Mouse (Mus musculus) brain, embryonic 14.5 days (tissue): ENCODE results near the gene Omt2b. TPM values are rescaled to one million over a fixed set of nuclear protein-coding genes. Genes with fewer than 3 reads are reported as not detected.
"Not testable (repeated sequence)": the region's sequence is repeated elsewhere in the genome, so short reads cannot be mapped to it uniquely, and the experiment has no call there.

Source experiments
- DNase-seq: peaks from one replicate; pipeline ENCODE4 v3.0.0-alpha.2; 2011; ENCODE audit warnings: low read depth
- CTCF ChIP-seq: fragments of 200-500 bp; IDR thresholded peaks from 2 replicates; pipeline ENCODE4 v1.5.1; 2012; ENCODE audit warnings: inconsistent platforms, mild to moderate bottlenecking, moderate library complexity, borderline replicate concordance; ENCODE audit not compliant: insufficient read depth, insufficient read length; ENCODE audit errors: extremely low read depth
- POLR2A ChIP-seq: fragments of 200-500 bp; IDR thresholded peaks from 2 replicates; pipeline ENCODE4 v1.6.1; 2012; ENCODE audit warnings: mild to moderate bottlenecking, inconsistent platforms, borderline replicate concordance; ENCODE audit not compliant: poor library complexity, insufficient read depth, insufficient read length, severe bottlenecking; ENCODE audit errors: extremely low read depth
- polyA plus RNA-seq: library from polyadenylated mRNA; depleted of rRNA; stranded (reverse); fragments of >200 nt; gene quantifications from 2 replicates; pipeline ENCODE4 v1.2.3, GENCODE M21; 2012

The Omt2b gene
- polyA plus RNA-seq, 1 experiment, result not detected

DNA sequence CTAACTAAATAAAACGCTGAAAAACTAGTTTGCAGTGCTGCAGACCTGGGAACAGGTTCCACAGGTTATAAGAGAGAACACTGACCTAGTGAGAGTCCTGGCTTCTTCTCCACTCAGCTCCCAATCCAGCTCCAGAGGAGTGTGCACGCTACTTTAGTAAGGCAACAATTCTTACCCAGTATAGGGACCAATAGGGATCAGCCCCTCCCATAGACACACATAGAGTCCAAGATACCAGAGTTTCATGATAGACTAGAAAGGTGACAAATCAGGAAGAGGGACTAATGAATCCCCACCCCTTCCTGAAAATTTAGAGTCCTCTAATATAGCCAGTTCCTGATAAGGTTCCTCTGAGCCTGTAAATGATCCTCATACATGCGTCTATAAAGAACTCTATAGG lies 19.6 kb downstream of the Omt2b start:
- no peak for DNase-seq
- TF ChIP-seq CTCF, result no peak
- no peak for TF ChIP-seq POLR2A

DNA sequence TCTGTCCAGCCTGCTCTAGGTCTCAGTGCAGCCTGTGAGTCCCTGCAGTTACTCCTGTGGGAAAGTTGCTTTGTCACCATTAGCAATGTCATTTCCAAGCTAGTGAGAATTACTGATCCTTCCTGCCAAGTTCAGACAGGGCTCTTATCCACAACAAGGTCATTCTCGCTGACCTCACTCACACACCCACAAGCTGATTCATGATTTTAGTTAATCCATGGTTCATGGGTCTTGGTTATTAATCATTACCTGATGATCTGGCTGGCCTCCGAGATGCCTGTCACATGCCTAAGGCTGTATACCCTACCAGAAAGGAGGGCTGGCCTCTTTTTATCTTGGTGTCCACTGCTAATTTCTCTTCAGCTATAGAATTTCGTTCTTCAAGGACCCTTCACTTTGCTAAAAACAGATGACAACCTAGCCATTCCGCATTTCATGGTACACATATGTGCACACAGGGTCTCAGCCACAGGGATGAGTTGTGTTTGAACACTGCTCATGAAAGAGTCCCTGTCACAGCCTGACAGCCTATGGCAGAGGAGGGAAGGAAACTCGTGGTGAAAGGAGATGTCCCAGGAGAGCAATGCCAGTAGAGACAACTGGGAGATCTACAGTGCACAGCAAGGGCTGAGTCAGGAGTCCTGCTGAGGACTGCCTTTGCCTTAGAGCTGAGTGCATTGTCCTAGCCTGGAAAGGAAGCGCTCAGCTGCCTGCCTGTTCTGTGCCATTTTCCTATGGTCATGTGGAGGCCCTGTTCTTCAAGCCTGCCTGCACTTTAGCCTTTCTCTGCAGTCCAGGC lies 21.0 kb downstream of the Omt2b start:
- not testable (repeated sequence) for DNase-seq

DNA sequence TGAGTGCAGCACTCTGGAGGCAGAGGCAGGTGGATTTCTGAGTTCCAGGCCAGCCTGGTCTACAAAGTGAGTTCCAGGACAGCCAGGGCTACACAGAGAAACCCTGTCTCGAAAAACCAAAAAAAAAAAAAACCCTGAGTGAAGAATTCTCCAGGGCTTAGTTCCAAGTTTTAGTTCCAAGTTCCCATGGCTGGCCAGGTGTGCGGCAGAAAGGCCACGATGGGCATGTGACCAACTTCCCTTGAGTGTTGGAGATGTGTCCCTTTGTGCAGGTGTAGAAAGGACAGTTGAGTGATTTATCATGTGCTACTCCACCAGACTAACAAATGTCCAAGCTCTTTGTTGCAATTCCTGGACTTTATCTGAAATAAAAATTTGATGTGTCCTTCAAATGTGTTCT lies 21.8 kb downstream of the Omt2b start:
- not testable (repeated sequence) for DNase-seq

DNA sequence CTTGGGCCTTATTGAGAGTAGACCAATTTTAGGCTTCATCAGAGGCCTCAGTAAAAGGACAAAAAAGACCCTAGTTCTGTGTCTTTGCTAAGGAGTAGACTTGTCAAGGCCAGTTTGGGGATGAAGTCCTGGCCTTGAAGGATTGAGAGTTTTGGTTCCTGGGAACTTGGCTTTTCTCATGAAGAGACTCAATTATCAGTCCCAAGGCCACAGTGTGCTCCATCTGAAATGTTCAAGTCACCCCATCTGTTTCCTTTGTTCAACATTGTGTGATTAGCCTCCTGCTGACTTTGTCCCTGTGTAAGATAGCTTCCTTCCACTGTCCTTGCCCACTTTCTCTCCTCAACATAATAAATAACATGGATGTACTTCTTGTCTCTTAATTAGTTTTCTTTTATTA lies 22.6 kb downstream of the Omt2b start:
- DNase-seq, result not testable (repeated sequence)

DNA sequence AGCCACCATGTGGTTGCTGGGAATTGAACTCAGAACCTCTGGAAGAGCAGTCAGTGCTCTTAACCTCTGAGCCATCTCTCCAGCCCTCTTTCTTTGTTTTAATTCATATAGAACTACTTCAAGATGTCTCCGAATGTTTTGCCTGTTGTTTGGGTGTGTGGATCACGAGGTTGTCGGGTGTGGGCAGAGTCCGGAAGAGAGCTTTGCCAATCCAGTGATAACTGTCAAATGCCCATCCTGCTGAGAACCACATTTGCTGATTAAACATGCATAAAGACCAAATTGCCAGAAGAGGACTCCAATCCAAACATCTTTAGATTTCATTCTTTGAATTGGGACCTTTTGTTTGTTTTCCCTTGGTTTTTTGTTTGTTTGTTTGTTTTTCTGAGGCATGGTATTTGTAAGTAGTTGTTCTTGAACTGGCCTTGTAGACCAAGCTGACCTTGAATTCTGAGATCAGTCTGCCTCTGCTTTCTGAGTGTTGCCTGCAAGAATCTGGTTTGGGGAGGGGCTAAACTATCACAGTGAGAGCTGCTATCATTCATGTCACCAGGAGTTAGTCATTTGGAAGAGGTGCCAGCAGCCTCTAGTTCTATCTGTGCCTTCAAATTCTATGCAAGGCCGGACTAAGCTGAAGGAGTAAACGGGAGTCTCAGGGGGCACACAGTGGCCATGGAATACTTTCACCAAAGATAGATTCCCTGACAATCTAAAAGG lies 24.3 kb downstream of the Omt2b start:
- no peak for TF ChIP-seq CTCF
- TF ChIP-seq POLR2A, result no peak
- no peak for DNase-seq

DNA sequence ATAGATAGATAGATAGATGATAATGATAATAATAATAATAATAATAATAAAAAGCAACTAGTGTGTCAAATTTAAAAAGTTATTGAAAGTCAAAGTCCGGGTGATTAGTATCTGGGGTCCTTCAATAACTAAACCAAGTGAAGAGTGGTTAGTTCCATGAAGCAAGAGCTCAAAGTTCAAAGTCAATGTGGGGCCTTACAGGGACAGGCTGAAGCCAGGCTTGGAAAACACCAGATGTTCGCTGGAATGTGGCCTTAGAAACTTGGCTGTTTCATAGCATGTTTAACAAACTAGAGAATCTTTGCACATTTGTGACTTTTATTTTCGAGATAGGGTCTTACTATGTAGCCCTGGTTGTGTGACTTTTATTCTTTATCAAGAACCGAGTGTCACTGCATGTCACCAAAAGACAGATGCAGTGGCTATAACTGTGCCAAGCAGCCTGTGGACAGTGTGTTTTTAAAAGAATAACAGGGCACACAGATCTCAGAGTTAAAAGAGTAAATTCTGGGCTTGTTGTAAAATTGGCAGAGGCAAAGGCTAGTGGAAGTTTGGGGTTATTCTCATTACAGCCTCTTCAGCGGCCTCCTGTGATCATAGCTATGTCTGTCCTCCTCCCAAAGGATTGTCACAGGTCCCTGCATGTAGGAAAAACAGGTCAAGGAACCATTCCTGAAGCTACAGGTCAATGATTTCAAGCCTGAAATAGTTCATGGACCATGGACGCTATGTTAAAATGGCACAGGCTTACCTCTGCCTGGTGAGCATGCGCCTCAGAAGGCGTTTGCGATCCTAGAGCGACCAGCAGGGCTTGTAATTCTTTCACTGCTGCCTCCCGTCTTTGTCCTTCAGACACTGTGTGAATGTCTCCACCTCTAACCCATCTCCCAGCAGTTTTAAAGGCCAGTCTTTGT lies 27.5 kb downstream of the Omt2b start:
- TF ChIP-seq POLR2A (no peak), CTCF (no peak)
- DNase-seq, result no peak

DNA sequence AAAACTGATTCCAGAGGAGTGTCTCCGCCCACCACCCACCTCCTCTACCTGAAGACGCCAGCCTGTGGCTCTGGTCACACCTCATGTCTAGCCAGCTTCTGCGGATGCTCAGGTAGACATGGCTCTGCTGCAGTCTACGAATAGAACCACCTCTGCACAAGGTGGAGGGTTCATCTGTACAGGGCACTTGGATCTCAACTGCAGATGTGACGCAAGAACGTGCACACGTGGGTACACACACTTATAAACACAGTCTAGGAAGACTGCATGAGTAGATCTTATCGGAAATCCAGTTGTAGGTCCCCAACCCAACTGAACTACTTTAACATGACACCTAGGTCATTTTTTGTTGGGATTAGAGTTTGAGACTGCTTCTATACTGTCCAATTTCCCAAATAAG lies 28.2 kb downstream of the Omt2b start, which contains the start of gene Gsta2:
Gene Gsta2, minus strand, starts transcription at position 178 of the 400 bp plus-strand sequence.
- DNase-seq, result no peak
- TF ChIP-seq CTCF (no peak), POLR2A (no peak)

DNA sequence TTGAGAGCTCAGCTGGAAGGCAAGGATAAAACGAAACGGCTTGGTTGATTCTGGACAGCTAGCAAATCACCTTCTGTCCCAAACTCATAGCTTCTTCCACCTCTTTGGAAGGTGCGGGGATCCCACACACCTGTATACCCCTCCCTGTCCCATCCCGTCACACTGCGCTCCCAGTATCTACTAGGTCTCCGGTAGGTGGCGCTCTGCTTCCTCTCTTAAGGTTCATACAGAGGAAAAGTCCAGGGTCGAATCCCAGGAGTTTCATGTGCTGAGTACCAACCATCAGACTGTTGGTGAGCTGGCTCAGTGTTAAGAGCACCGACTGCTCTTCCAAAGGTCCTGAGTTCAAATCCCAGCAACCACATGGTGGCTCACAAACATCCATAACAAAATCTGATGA lies 30.7 kb downstream of the Omt2b start:
- peak; percentile 78 for DNase-seq
- TF ChIP-seq CTCF (peak; percentile 68), POLR2A (no peak)

DNA sequence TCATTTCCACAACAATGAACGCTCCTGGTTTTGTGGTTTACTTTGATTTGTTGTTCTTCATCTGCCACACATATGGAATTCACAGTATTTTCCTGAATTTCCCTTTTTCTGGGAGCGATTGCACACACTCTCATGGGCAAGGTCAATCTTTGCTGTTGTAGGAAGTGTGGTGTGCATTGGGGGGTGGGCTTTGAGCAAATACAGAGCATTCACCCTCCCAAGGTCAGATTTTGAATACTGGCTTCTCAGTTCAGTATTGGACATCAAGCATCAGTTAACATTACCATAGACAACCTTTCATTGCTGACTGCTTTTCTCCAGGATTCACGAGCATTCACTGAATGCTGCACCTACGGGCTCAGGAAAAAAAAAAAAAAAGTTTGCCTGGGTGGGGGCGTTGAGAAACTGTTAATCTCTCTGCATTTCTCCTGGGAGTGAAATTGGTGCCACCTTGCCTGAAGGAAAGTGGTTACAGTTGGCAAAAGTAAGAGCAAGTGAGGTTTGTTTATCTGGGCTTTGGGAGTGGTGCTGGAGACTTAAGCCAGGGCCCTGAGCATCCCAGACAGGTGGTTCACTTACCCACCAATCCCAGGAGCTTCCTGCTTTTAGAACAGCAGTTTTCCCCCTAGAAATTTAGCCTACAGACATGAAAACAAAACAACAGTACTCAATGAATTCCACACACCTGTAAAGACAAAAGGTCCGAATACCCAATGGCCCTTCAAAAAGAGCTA lies 32.5 kb downstream of the Omt2b start:
- DNase-seq, result no peak
- TF ChIP-seq POLR2A, result no peak
- TF ChIP-seq CTCF, result no peak

DNA sequence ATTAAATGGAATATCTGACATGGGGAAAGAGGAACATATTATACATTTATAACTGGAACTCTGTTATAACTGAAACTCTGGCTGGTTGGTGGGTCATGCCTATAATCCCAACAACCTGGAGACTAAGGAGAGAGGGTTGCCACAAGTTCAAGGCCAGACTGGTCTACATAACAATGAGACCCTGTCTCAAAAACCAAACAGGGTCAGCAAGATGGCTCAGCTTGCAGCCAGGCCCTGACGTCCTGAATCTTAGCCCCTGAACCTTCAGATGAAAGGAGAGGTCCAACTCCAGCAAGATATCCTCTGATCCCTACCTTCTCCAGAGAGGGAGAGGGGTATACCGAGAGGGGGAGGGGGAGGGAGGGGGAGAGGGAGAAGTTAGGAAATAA lies 33.1 kb downstream of the Omt2b start:
- DNase-seq, result no peak
- TF ChIP-seq POLR2A, result no peak
- no peak for TF ChIP-seq CTCF

DNA sequence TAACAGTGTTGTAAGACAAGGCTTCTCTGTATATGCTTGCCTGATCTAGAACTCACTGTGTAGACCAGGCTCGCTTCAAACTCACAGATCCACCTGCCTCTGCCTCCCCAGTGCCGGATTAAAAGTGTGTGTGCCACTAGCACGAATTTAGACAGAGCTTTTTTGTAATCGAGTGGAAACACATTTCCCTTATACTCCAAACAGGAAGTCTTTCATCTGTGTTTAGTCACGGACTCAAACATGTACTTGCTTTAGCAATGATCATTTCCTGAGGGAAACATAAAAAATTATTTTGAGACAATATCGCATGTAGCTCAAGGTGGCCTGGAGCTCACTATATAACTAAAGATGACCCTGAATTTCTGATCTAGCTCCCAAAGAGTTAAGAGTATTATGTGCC lies 36.0 kb downstream of the Omt2b start:
- DNase-seq, result no peak
- TF ChIP-seq POLR2A, result no peak
- TF ChIP-seq CTCF, result no peak
